Comparison of ENCODE assay signal across 7 mouse cellular contexts in the genomic region with DNA sequence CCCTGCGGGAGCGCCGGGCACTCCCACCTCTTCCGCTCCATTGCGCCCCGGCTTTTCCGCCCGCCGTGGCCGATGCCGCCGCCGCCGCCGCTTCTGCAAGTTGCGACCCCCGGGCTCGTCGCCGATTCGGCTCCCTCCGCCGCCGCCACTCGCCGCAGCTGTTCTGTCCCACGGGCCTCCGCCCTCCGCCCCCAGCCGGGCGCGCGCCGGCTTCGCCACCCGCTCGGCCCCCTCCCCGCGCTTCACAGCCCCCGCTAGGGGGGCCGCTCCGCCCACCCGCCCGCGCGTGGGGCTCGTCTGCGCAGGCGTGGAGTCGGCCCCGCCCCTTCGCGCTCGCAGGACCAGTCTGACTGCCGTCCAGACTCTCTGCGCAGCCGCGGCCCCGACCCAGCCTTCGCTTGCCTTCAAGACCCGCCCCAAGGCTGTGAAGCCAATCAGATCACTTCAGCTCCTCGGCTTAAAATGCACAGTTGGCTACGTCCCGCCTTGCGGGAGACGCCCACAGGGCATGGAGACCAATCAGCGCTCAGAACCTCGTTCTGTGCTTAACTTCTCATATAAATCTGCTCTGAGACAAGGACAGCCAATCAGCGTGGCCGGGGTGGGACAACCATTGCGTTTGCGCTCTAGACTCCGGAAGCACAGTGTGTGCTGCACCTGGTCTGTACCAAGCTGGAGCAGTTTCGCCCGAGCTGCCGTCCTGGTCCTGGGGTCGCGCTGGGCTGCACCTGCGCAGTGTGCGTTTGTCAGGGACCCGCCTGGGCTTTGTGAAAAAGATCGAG. TPM values are rescaled to one million over a fixed set of nuclear protein-coding genes. Genes with fewer than 3 reads are reported as not detected.
A peak's percentile ranks its signal among the peaks of the same experiment; 100 is the strongest.
DNase-seq lines count a peak whose midpoint lies in the region; ATAC-seq lines count a peak whose summit lies in the region.

A gene (minus strand): TSS at position 360 of the 782 bp plus-strand sequence.

- no peaks in the 10 kb centered on the region; the same call in 1 of the 2 replicates for H3K4me1 ChIP-seq in embryonic facial prominence, embryonic 11.5 days (ENCODE audit: control insufficient read depth, insufficient read depth, low read length)
- H3K4me1 ChIP-seq in limb, embryonic 10.5 days = peaks cover 47% of the 10 kb centered on the region
- H3K4me1 ChIP-seq in midbrain, embryonic 13.5 days (replicated peaks) = peaks cover 41% of the 10 kb centered on the region

- H3K27ac ChIP-seq in embryonic facial prominence, embryonic 11.5 days (replicated peaks; ENCODE audit: low read depth, low read length) = peak within 1 kb of the TSS; percentile 99
- H3K27ac ChIP-seq in limb, embryonic 10.5 days = peak within 1 kb of the TSS; percentile 100
- H3K27ac ChIP-seq in midbrain, embryonic 13.5 days = peak within 1 kb of the TSS; percentile 99

- H3K27me3 ChIP-seq in embryonic facial prominence, embryonic 11.5 days (ENCODE audit: control insufficient read depth, insufficient read depth, low read length) = no peaks in the 10 kb centered on the region
- no peaks in the 10 kb centered on the region for H3K27me3 ChIP-seq in limb, embryonic 10.5 days (ENCODE audit: low read depth, poor library complexity, severe bottlenecking)
- H3K27me3 ChIP-seq in midbrain, embryonic 13.5 days = no peaks in the 10 kb centered on the region

- peak; percentile 100 for DNase-seq in adrenal gland, postnatal 14 days
- peak; percentile 100 for DNase-seq in embryonic facial prominence, embryonic 11.5 days (ENCODE audit: low spot score)
- DNase-seq in kidney, adult 11 months = peak; percentile 100
- peak; percentile 99 for DNase-seq in limb, embryonic 10.5 days (ENCODE audit: low spot score)
- peak; percentile 98 for DNase-seq in spleen, adult 12 weeks (ENCODE audit: low spot score)

- peak within 1 kb of the TSS; percentile 71 for H3K4me3 ChIP-seq in embryonic facial prominence, embryonic 11.5 days (ENCODE audit: low read depth, low read length)
- peak within 1 kb of the TSS; percentile 88 for H3K4me3 ChIP-seq in limb, embryonic 10.5 days
- peak within 1 kb of the TSS; percentile 64 for H3K4me3 ChIP-seq in midbrain, embryonic 13.5 days (replicated peaks)

- H3K4me2 ChIP-seq in embryonic facial prominence, embryonic 11.5 days (ENCODE audit: low read depth, low read length) = peak within 1 kb of the TSS; percentile 71
- H3K4me2 ChIP-seq in midbrain, embryonic 13.5 days (replicated peaks) = peak within 1 kb of the TSS; percentile 89

- peaks cover 14% of the 10 kb centered on the region for H3K36me3 ChIP-seq in embryonic facial prominence, embryonic 11.5 days (replicated peaks; ENCODE audit: control insufficient read depth, insufficient read depth, low read depth, low read length)
- peaks cover 76% of the 10 kb centered on the region for H3K36me3 ChIP-seq in limb, embryonic 10.5 days
- H3K36me3 ChIP-seq in midbrain, embryonic 13.5 days = peaks cover 51% of the 10 kb centered on the region

- no peaks in the 10 kb centered on the region for H3K9me3 ChIP-seq in embryonic facial prominence, embryonic 11.5 days (replicated peaks; ENCODE audit: control insufficient read depth, low read length)
- no peaks in the 10 kb centered on the region for H3K9me3 ChIP-seq in limb, embryonic 10.5 days (replicated peaks)
- 0 out of 2 replicates have a peak, but pooled peaks cover 4% of the 10 kb centered on the region for H3K9me3 ChIP-seq in midbrain, embryonic 13.5 days

- peak; percentile 96 for ATAC-seq in embryonic facial prominence, embryonic 11.5 days (replicated peaks; ENCODE audit: insufficient number of reproducible peaks, low FRiP score, low TSS enrichment, low read depth)
- ATAC-seq in granulocyte monocyte progenitor cell, adult 5-6 weeks (replicated peaks; ENCODE audit: poor library complexity, severe bottlenecking) = peak; percentile 80
- ATAC-seq in midbrain, embryonic 13.5 days = peak; percentile 96

- 1% methylated on average over 60 of the region's 82 CpGs for WGBS in embryonic facial prominence, embryonic 11.5 days
- under 1% methylated on average over 82 of the region's 82 CpGs for WGBS in limb, embryonic 10.5 days
- WGBS in midbrain, embryonic 13.5 days = under 1% methylated on average over 73 of the region's 82 CpGs

- peak within 1 kb of the TSS; percentile 96 for H3K9ac ChIP-seq in embryonic facial prominence, embryonic 11.5 days (replicated peaks; ENCODE audit: low read length)
- peak within 1 kb of the TSS; percentile 95 for H3K9ac ChIP-seq in midbrain, embryonic 13.5 days (replicated peaks)

RNA-seq across cellular contexts. Expression of the gene that starts here (rescaled TPM):
- total RNA-seq in adrenal gland, postnatal 14 days (2021) = 106 and 116 TPM in 2 replicates
- polyA plus RNA-seq in embryonic facial prominence, embryonic 11.5 days (2014; fragmentation: Nextera tagmentation; extraction: Ambion mirVana) = 241 and 259 TPM in 2 replicates
- total RNA-seq in granulocyte monocyte progenitor cell, adult 5-6 weeks (2014; fragmentation: Nextera tagmentation) = 85.0 and 105 TPM in 2 replicates
- 94.1 and 106 TPM in 2 replicates for total RNA-seq in granulocyte monocyte progenitor cell, adult 5-6 weeks (2017)
- 453 and 469 TPM in 2 replicates for polyA plus RNA-seq in limb, embryonic 10.5 days (2016; fragmentation: Nextera tagmentation; extraction: Ambion mirVana)
- 243 and 257 TPM in 2 replicates for polyA plus RNA-seq in midbrain, embryonic 13.5 days (2015; fragmentation: Nextera tagmentation; extraction: Ambion mirVana)

Comparison
In these comparisons a context has a peak if more than half of its experiments do, and no peak if none do; other contexts are left out.
1. Peak in every context shown above with its lines: DNase-seq, ATAC-seq, H3K4me3 ChIP-seq and H3K27ac ChIP-seq.